Mouse (Mus musculus): ENCODE results near the gene Mrpl55.

DNA sequence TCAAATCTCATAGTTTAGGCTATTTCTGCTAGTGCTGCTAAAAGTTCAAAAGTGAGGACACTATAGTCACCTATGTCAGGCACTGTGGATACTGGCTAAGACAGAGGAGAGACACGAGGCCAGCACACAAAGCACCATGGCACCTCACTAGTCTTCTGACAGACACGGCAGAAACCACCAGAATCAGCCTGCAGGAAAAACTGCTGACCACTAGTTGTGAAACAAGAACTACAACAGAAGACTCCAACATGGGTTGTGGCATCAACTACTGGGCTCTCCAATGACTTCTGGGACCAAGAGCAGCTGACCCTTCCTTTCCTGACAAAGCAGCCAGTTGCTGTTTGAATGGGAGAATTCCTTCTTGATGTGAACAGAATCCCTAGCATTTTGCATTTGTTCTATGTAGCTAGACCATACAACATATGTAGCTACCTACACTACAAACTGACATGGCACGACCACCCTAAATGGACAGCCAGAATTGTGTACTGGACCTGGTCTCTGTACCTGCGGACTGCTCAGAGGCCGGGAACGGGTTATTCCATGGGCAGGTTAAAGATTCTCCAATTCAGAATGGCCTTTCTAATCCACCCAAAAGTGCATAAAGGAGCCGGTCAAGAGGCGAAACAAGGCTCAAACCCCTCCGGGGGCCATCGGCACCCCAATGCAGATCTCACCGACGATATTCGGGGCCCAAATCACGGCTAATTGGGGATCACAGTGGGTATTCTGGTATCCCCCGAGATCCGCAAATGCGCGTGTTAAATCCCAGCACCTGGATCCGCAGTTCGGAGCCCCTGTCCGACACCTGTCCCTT is 24.7 kb downstream of the Mrpl55 start:
- no peak for TF ChIP-seq GATA1 (IDR thresholded peaks at IDR 0.05; ENCODE audit: low read length)
- no peak for TF ChIP-seq TAL1 (IDR thresholded peaks at IDR 0.05; ENCODE audit: low read length)

All from erythroblast, embryonic 14.5 days (primary cell).